Mouse (Mus musculus) liver, postnatal 0 days (tissue): ENCODE results near the gene Gm14781.
"Not testable (repeated sequence)": the region's sequence is repeated elsewhere in the genome, so short reads cannot be mapped to it uniquely, and the experiment has no call there.

ENCODE experiments used
- CTCF ChIP-seq: sonication (generic); IDR thresholded peaks from 2 replicates; pipeline ENCODE4 v1.5.1; 2016; ENCODE audit warnings: antibody characterized with exemption, low read depth
- EP300 ChIP-seq: IDR thresholded peaks from 2 replicates; pipeline ENCODE4 v1.6.1; 2016; ENCODE audit warnings: antibody characterized with exemption, low read depth, mild to moderate bottlenecking

DNA sequence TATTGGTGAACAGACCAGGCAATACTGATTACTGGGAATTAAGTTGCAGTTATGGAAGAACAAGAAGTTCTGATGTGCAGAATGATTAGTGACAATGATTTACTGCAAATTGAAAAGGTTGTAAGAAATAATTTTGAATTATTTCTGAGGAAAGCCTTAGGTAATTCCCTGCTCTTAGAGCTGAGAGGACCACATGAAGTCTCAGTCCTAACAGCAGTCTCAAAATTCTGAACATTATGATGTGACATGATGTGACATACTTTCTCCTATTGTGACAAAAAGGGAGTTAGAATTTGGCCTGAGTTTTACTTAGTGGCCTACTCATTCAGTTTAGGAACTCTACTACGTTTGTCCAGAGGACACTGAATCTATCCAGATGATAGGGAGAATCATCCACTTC, at the start of gene Gm14781:
- not testable (repeated sequence) for TF ChIP-seq CTCF, EP300
